Mouse (Mus musculus): ENCODE measurements around the gene Pkp1. TPM values are rescaled to one million over a fixed set of nuclear protein-coding genes. Genes with fewer than 3 reads are reported as not detected.

Gene Pkp1
- total and polyA plus RNA-seq, 3 experiments, result 0.05 TPM; not detected in 2

GRCm38 (mm10) chr1:135936091-135936490, 17.1 kb upstream of the Pkp1 start:
- Histone ChIP-seq H3K4me1 (ENCODE audit: insufficient read depth, low read depth, low read length) (peaks cover 6% of the 10 kb centered on the region), H3K9me3 (replicated peaks) (no peaks in the 10 kb centered on the region), H3K4me3 (ENCODE audit: low read depth, low read length) (no peak overlapping the region), H3K36me3 (replicated peaks) (no peaks in the 10 kb centered on the region), H3K27me3 (ENCODE audit: insufficient read depth, low read length) (peaks cover 30% of the 10 kb centered on the region)
- no peak for ATAC-seq (ENCODE audit: extremely low read depth, insufficient number of reproducible peaks, low FRiP score, poor library complexity, severe bottlenecking)
- no peak for DNase-seq (ENCODE audit: low spot score)
- TF ChIP-seq GATA2 (IDR thresholded peaks at IDR 0.05; ENCODE audit: borderline replicate concordance, low read depth, low read length), result no peak
- TF ChIP-seq CTCF (IDR thresholded peaks at IDR 0.05; ENCODE audit: low read depth, low read length), result no peak
- no peak for TF ChIP-seq POLR2AphosphoS5 (IDR thresholded peaks at IDR 0.05; ENCODE audit: insufficient replicate concordance, low read depth, low read length)
- no peak for TF ChIP-seq TAL1 (conservative IDR thresholded peaks at IDR 0.05; ENCODE audit: low read depth, low read length)
- TF ChIP-seq GATA1 (IDR thresholded peaks at IDR 0.05; ENCODE audit: borderline replicate concordance, low read length), result no peak

- TF ChIP-seq CTCF (IDR thresholded peaks at IDR 0.05; ENCODE audit: low read depth, low read length) (no peak), GATA1 (IDR thresholded peaks at IDR 0.05; ENCODE audit: borderline replicate concordance, low read length) (no peak), POLR2AphosphoS5 (IDR thresholded peaks at IDR 0.05; ENCODE audit: insufficient replicate concordance, low read depth, low read length) (no peak), TAL1 (conservative IDR thresholded peaks at IDR 0.05; ENCODE audit: low read depth, low read length) (no peak), GATA2 (IDR thresholded peaks at IDR 0.05; ENCODE audit: borderline replicate concordance, low read depth, low read length) (no peak)
- H3K9me3 ChIP-seq (replicated peaks), result no peaks in the 10 kb centered on the region
- H3K27me3 ChIP-seq (ENCODE audit: insufficient read depth, low read length), result peaks cover 38% of the 10 kb centered on the region
These were observed 14.8 kb upstream of the Pkp1 start for GRCm38 (mm10) chr1:135933704-135934293.

GRCm38 (mm10) chr1:135929876-135930275, 10.9 kb upstream of the Pkp1 start:
- H3K9me3 ChIP-seq (replicated peaks), result no peaks in the 10 kb centered on the region

More at GRCm38 (mm10) chr1:135933704-135934293, 14.8 kb upstream of the Pkp1 start:
- ATAC-seq (ENCODE audit: extremely low read depth, insufficient number of reproducible peaks, low FRiP score, poor library complexity, severe bottlenecking) (no peak), DNase-seq (ENCODE audit: low spot score) (no peak)
- no peaks in the 10 kb centered on the region for H3K36me3 ChIP-seq (replicated peaks)
- peaks cover 4% of the 10 kb centered on the region; the same call in 1 of the 2 replicates for H3K4me1 ChIP-seq (ENCODE audit: insufficient read depth, low read depth, low read length)
- H3K4me3 ChIP-seq (ENCODE audit: low read depth, low read length), result no peak overlapping the region

GRCm38 (mm10) chr1:135925848-135926247, 6.8 kb upstream of the Pkp1 start:
- ATAC-seq (ENCODE audit: extremely low read depth, insufficient number of reproducible peaks, low FRiP score, poor library complexity, severe bottlenecking) (no peak), DNase-seq (ENCODE audit: low spot score) (no peak)
- H3K36me3 ChIP-seq (replicated peaks), result no peaks in the 10 kb centered on the region
- H3K9me3 ChIP-seq (replicated peaks), result no peaks in the 10 kb centered on the region
- peaks cover 48% of the 10 kb centered on the region for H3K27me3 ChIP-seq (ENCODE audit: insufficient read depth, low read length)
- no peak overlapping the region for H3K4me3 ChIP-seq (ENCODE audit: low read depth, low read length)
- H3K4me1 ChIP-seq (ENCODE audit: insufficient read depth, low read depth, low read length), result no peaks in the 10 kb centered on the region
- TF ChIP-seq TAL1 (conservative IDR thresholded peaks at IDR 0.05; ENCODE audit: low read depth, low read length) (no peak), POLR2AphosphoS5 (IDR thresholded peaks at IDR 0.05; ENCODE audit: insufficient replicate concordance, low read depth, low read length) (no peak)

More at GRCm38 (mm10) chr1:135929876-135930275, 10.9 kb upstream of the Pkp1 start:
- Histone ChIP-seq H3K4me1 (ENCODE audit: insufficient read depth, low read depth, low read length) (no peaks in the 10 kb centered on the region), H3K27me3 (ENCODE audit: insufficient read depth, low read length) (peaks cover 41% of the 10 kb centered on the region), H3K4me3 (ENCODE audit: low read depth, low read length) (no peak overlapping the region), H3K36me3 (replicated peaks) (no peaks in the 10 kb centered on the region)
- no peak for TF ChIP-seq GATA2 (IDR thresholded peaks at IDR 0.05; ENCODE audit: borderline replicate concordance, low read depth, low read length)
- no peak for TF ChIP-seq CTCF (IDR thresholded peaks at IDR 0.05; ENCODE audit: low read depth, low read length)
- TF ChIP-seq GATA1 (IDR thresholded peaks at IDR 0.05; ENCODE audit: borderline replicate concordance, low read length), result no peak
- TF ChIP-seq POLR2AphosphoS5 (IDR thresholded peaks at IDR 0.05; ENCODE audit: insufficient replicate concordance, low read depth, low read length), result no peak
- TF ChIP-seq TAL1 (conservative IDR thresholded peaks at IDR 0.05; ENCODE audit: low read depth, low read length), result no peak
- ATAC-seq (ENCODE audit: extremely low read depth, insufficient number of reproducible peaks, low FRiP score, poor library complexity, severe bottlenecking) (no peak), DNase-seq (ENCODE audit: low spot score) (no peak)

GRCm38 (mm10) chr1:135924377-135924994, 5.5 kb upstream of the Pkp1 start:
- H3K4me1 ChIP-seq (ENCODE audit: insufficient read depth, low read depth, low read length), result no peaks in the 10 kb centered on the region
- ATAC-seq (ENCODE audit: extremely low read depth, insufficient number of reproducible peaks, low FRiP score, poor library complexity, severe bottlenecking) (no peak), DNase-seq (ENCODE audit: low spot score) (no peak)
- no peak overlapping the region for H3K4me3 ChIP-seq (ENCODE audit: low read depth, low read length)
- H3K9me3 ChIP-seq (replicated peaks), result no peaks in the 10 kb centered on the region
- H3K27me3 ChIP-seq (ENCODE audit: insufficient read depth, low read length), result peaks cover 39% of the 10 kb centered on the region
- TF ChIP-seq TAL1 (conservative IDR thresholded peaks at IDR 0.05; ENCODE audit: low read depth, low read length) (no peak), GATA2 (IDR thresholded peaks at IDR 0.05; ENCODE audit: borderline replicate concordance, low read depth, low read length) (no peak), CTCF (IDR thresholded peaks at IDR 0.05; ENCODE audit: low read depth, low read length) (no peak)
- no peaks in the 10 kb centered on the region for H3K36me3 ChIP-seq (replicated peaks)

GRCm38 (mm10) chr1:135923229-135923628, 4.2 kb upstream of the Pkp1 start:
- Histone ChIP-seq H3K4me1 (ENCODE audit: insufficient read depth, low read depth, low read length) (no peaks in the 10 kb centered on the region; the same call in 1 of the 2 replicates), H3K27me3 (ENCODE audit: insufficient read depth, low read length) (peaks cover 46% of the 10 kb centered on the region), H3K4me3 (ENCODE audit: low read depth, low read length) (no peak overlapping the region), H3K36me3 (replicated peaks) (no peaks in the 10 kb centered on the region), H3K9me3 (replicated peaks) (no peaks in the 10 kb centered on the region)
- TF ChIP-seq CTCF (IDR thresholded peaks at IDR 0.05; ENCODE audit: low read depth, low read length) (no peak), TAL1 (conservative IDR thresholded peaks at IDR 0.05; ENCODE audit: low read depth, low read length) (no peak), POLR2AphosphoS5 (IDR thresholded peaks at IDR 0.05; ENCODE audit: insufficient replicate concordance, low read depth, low read length) (no peak), GATA1 (IDR thresholded peaks at IDR 0.05; ENCODE audit: borderline replicate concordance, low read length) (no peak), GATA2 (IDR thresholded peaks at IDR 0.05; ENCODE audit: borderline replicate concordance, low read depth, low read length) (no peak)
- no peak for ATAC-seq (ENCODE audit: extremely low read depth, insufficient number of reproducible peaks, low FRiP score, poor library complexity, severe bottlenecking)
- DNase-seq (ENCODE audit: low spot score), result no peak
